ENCODE assay signal across 8 mouse cellular contexts in genomic region chr12:69370936-69371335, GRCm38 (mm10). TPM values are rescaled to one million over a fixed set of nuclear protein-coding genes. Genes with fewer than 3 reads are reported as not detected.
DNase-seq lines count a peak whose midpoint lies in the region; ATAC-seq and TF ChIP-seq lines count a peak whose summit lies in the region.

No protein-coding gene starts in this region.

- WGBS in forebrain, embryonic 15.5 days: 15% methylated on average over 7 of the region's 7 CpGs
- 9% methylated on average over 7 of the region's 7 CpGs for WGBS in liver, embryonic 15.5 days (ENCODE audit: insufficient replicate concordance)

- no peaks in the 10 kb centered on the region for H3K9me3 ChIP-seq in CH12.LX (replicated peaks; ENCODE audit: low read length)
- no peaks in the 10 kb centered on the region for H3K9me3 ChIP-seq in forebrain, embryonic 15.5 days
- no peaks in the 10 kb centered on the region for H3K9me3 ChIP-seq in liver, embryonic 15.5 days (replicated peaks)

- DNase-seq in heart, adult 11 months: peak; percentile 75
- DNase-seq in heart, adult 9 months (ENCODE audit: low spot score in 2 of 2): no peak
- no peak for DNase-seq in CH12.LX (ENCODE audit: extremely low read depth)
- DNase-seq in adrenal gland, adult (ENCODE audit: inconsistent age in 2 of 2, low spot score in 1 of 2): no peak
- no peak for DNase-seq in natural killer cell, adult 2 months (ENCODE audit: low spot score in 2 of 2)
- no peak for DNase-seq in kidney, postnatal 4 days

- TF ChIP-seq CTCF in CH12.LX (conservative IDR thresholded peaks at IDR 0.05 in 1 of 2, IDR thresholded peaks at IDR 0.05 in 1 of 2; ENCODE audit: low read depth in 2 of 2, low read length in 2 of 2): no peak

- TF ChIP-seq EP300 in CH12.LX (IDR thresholded peaks at IDR 0.05; ENCODE audit: low read length): no peak

- in situ Hi-C loops in CH12.LX (cut with MboI; ENCODE audit: low pct_ligation_motif_present, low pct_unique_long_range_greater_than_20kb, low sequenced_read_pairs): loop anchor here (5.0 kb wide), 1 partner anchor 166 kb away; no protein-coding TSS in a partner anchor

- dilution Hi-C loops in CH12.LX (cut with MboI; ENCODE audit: extremely low pct_ligation_motif_present, extremely low pct_unique_long_range_greater_than_20kb, low sequenced_read_pairs): no loop called here

- H3K27ac ChIP-seq in CH12.LX (ENCODE audit: insufficient read depth, low read depth): peak overlapping the region; percentile 91; the same call in 1 of the 2 replicates
- H3K27ac ChIP-seq in forebrain, embryonic 15.5 days (replicated peaks): peak overlapping the region; percentile 93
- H3K27ac ChIP-seq in liver, embryonic 15.5 days (replicated peaks): peak overlapping the region; percentile 99

- H3K9ac ChIP-seq in CH12.LX (ENCODE audit: insufficient read depth, low read depth): peak overlapping the region; percentile 94
- H3K9ac ChIP-seq in forebrain, embryonic 15.5 days (replicated peaks): peak overlapping the region; percentile 74
- H3K9ac ChIP-seq in liver, embryonic 15.5 days: peak overlapping the region; percentile 100

- H3K4me3 ChIP-seq in CH12.LX (replicated peaks in 1 of 3; ENCODE audit: low read depth in 2 of 3, low read length in 2 of 3, poor library complexity in 1 of 3): peak overlapping the region; percentile 64 to 93 (median 75)
- H3K4me3 ChIP-seq in forebrain, embryonic 15.5 days: peak overlapping the region; percentile 82
- peak overlapping the region; percentile 99 for H3K4me3 ChIP-seq in liver, embryonic 15.5 days (replicated peaks)

- TF ChIP-seq RAD21 in CH12.LX (IDR thresholded peaks at IDR 0.05; ENCODE audit: low read depth, low read length): no peak

- no peak for TF ChIP-seq POLR2A in CH12.LX (IDR thresholded peaks at IDR 0.05; ENCODE audit: low read depth, low read length)

- H3K4me1 ChIP-seq in CH12.LX (ENCODE audit: control insufficient read depth in 1 of 2, insufficient read depth in 2 of 2): peaks cover 0 to 20% of the 10 kb centered on the region in 2 experiments; a peak in 2 of 4 replicates
- peaks cover 28% of the 10 kb centered on the region for H3K4me1 ChIP-seq in forebrain, embryonic 15.5 days
- peaks cover 32% of the 10 kb centered on the region for H3K4me1 ChIP-seq in liver, embryonic 15.5 days (replicated peaks)

- H3K79me2 ChIP-seq in CH12.LX (replicated peaks; ENCODE audit: control insufficient read depth, extremely low read depth, insufficient read depth, poor library complexity, severe bottlenecking): peaks cover 35% of the 10 kb centered on the region

- H3K4me2 ChIP-seq in CH12.LX (ENCODE audit: insufficient read depth, low read depth, poor library complexity, severe bottlenecking): peak overlapping the region; percentile 69
- peak overlapping the region; percentile 54 for H3K4me2 ChIP-seq in forebrain, embryonic 15.5 days (replicated peaks)
- H3K4me2 ChIP-seq in liver, embryonic 15.5 days: peak overlapping the region; percentile 89

- ATAC-seq in forebrain, embryonic 15.5 days (replicated peaks): no peak
- no peak for ATAC-seq in liver, embryonic 15.5 days (ENCODE audit: insufficient read depth)

- H3K27me3 ChIP-seq in CH12.LX (replicated peaks): no peaks in the 10 kb centered on the region
- H3K27me3 ChIP-seq in forebrain, embryonic 15.5 days: no peaks in the 10 kb centered on the region
- no peaks in the 10 kb centered on the region for H3K27me3 ChIP-seq in liver, embryonic 15.5 days

- peaks cover 11 to 18% of the 10 kb centered on the region in 2 experiments for H3K36me3 ChIP-seq in CH12.LX (replicated peaks in 1 of 2; ENCODE audit: control insufficient read depth in 1 of 2, insufficient read depth in 1 of 2, low read length in 1 of 2)
- H3K36me3 ChIP-seq in forebrain, embryonic 15.5 days: peaks cover 2% of the 10 kb centered on the region; the same call in 1 of the 2 replicates
- peaks cover 19% of the 10 kb centered on the region for H3K36me3 ChIP-seq in liver, embryonic 15.5 days (replicated peaks)

TF ChIP-seq in CH12.LX, 34 proteins besides CTCF, POLR2A, EP300 and RAD21:
- TF ChIP-seq ZNF384 (IDR thresholded peaks at IDR 0.05; ENCODE audit: low read depth, low read length) (peak; percentile 75), SIN3A (IDR thresholded peaks at IDR 0.05; ENCODE audit: low read length) (no peak)
TF ChIP-seq in CH12.LX: peak in this region for 1.

RNA-seq across cellular contexts. Expression of gene Arf6, which starts 1.0 kb away (rescaled TPM):
- total RNA-seq in CH12.LX (2012; rRNA removed) (273 and 312 TPM in 2 replicates), CH12.LX (2014; rRNA removed) (308 and 375 TPM in 2 replicates)
- polyA plus RNA-seq in CH12.LX (2012; ENCODE audit: insufficient read length, low read depth): 224 and 258 TPM in 2 replicates
- 32.1 and 33.0 TPM in 2 replicates for polyA plus RNA-seq in forebrain, embryonic 15.5 days (2015; fragmentation: Nextera tagmentation; extraction: Ambion mirVana)
- polyA plus RNA-seq in liver, embryonic 15.5 days (2015; fragmentation: Nextera tagmentation; extraction: Ambion mirVana): 33.0 and 33.3 TPM in 2 replicates

RNA-seq across cellular contexts. Expression of gene Gm9887, which starts 1.3 kb away (rescaled TPM):
- total RNA-seq in CH12.LX (2012; rRNA removed) (4.3 TPM in 2 replicates), CH12.LX (2014; rRNA removed) (not detected in 2 replicates)
- polyA plus RNA-seq in CH12.LX (2012; ENCODE audit: insufficient read length, low read depth): 3.4 and 4.3 TPM in 2 replicates
- 1.0 and 1.1 TPM in 2 replicates for polyA plus RNA-seq in forebrain, embryonic 15.5 days (2015; fragmentation: Nextera tagmentation; extraction: Ambion mirVana)
- polyA plus RNA-seq in liver, embryonic 15.5 days (2015; fragmentation: Nextera tagmentation; extraction: Ambion mirVana): 0.56 and 1.2 TPM in 2 replicates

RNA-seq across cellular contexts. Expression of gene Nemf, which starts 14.0 kb away (rescaled TPM):
- total RNA-seq in CH12.LX (2012; rRNA removed): 34.3 and 37.5 TPM in 2 replicates
- 56.6 and 71.0 TPM in 2 replicates for total RNA-seq in CH12.LX (2014; rRNA removed)
- polyA plus RNA-seq in CH12.LX (2012; ENCODE audit: insufficient read length, low read depth): 44.9 and 54.7 TPM in 2 replicates
- 91.3 and 91.8 TPM in 2 replicates for polyA plus RNA-seq in forebrain, embryonic 15.5 days (2015; fragmentation: Nextera tagmentation; extraction: Ambion mirVana)
- polyA plus RNA-seq in liver, embryonic 15.5 days (2015; fragmentation: Nextera tagmentation; extraction: Ambion mirVana): 33.1 and 35.3 TPM in 2 replicates
